Mouse (Mus musculus): ENCODE results near the gene Zpld1.

Gene Zpld1

GRCm38 (mm10) chr16:55297886-55298285 lies at the start of gene Zpld1:
Gene Zpld1 (minus strand): TSS chr16:55297986.
- DNase-seq = no peak

- peak in 1 of 2 experiments; percentile 1 for DNase-seq
These were observed 47.9 kb upstream of the Zpld1 start for GRCm38 (mm10) chr16:55345644-55346043.

- DNase-seq = no peak
These were observed 24.0 kb upstream of the Zpld1 start for GRCm38 (mm10) chr16:55321542-55322514.

GRCm38 (mm10) chr16:55316996-55317395 lies 19.2 kb upstream of the Zpld1 start:
- DNase-seq = no peak

- DNase-seq = no peak
These were observed 14.3 kb upstream of the Zpld1 start for GRCm38 (mm10) chr16:55312106-55312505.

GRCm38 (mm10) chr16:55282696-55283095 lies 15.1 kb downstream of the Zpld1 start:
- peak; percentile 5 to 49 for DNase-seq

GRCm38 (mm10) chr16:55277447-55277846 lies 20.3 kb downstream of the Zpld1 start:
- peak; percentile 60 to 64 for DNase-seq

- DNase-seq = no peak
These were observed 32.5 kb downstream of the Zpld1 start for GRCm38 (mm10) chr16:55265281-55265680.

GRCm38 (mm10) chr16:55260862-55261574 lies 36.8 kb downstream of the Zpld1 start:
- DNase-seq = no peak

- no peak for DNase-seq
These were observed 38.1 kb downstream of the Zpld1 start for GRCm38 (mm10) chr16:55259719-55260118.

GRCm38 (mm10) chr16:55240996-55241395 lies 56.8 kb downstream of the Zpld1 start:
- DNase-seq = no peak

- DNase-seq = no peak
These were observed 68.7 kb downstream of the Zpld1 start for GRCm38 (mm10) chr16:55228995-55229622.

- DNase-seq = no peak
These were observed 93.8 kb downstream of the Zpld1 start for GRCm38 (mm10) chr16:55203945-55204344.

- no peak for DNase-seq
These were observed 107.4 kb downstream of the Zpld1 start for GRCm38 (mm10) chr16:55190397-55190796.

GRCm38 (mm10) chr16:55185370-55185769 lies 112.4 kb downstream of the Zpld1 start:
- no peak for DNase-seq

Measured in kidney, adult 8-10 months (tissue).